Mouse (Mus musculus) lung, embryonic 16.5 days (tissue): ENCODE data around the gene Casp7. TPM values are rescaled to one million over a fixed set of nuclear protein-coding genes. Genes with fewer than 3 reads are reported as not detected.
A peak's percentile ranks its signal among the peaks of the same experiment; 100 is the strongest.

ENCODE experiments used
- ATAC-seq: fragments of 200-750 bp; cut with Nextera tagmentation; 2 replicates; pipeline ENCODE4 v1.8.0; 2017; ENCODE audit warnings: low read depth, mild to moderate bottlenecking, moderate library complexity
- H3K27ac ChIP-seq: fragments of 300-500 bp; sonication (generic); 2 replicates; pipeline ENCODE4 v1.5.1; 2014; ENCODE audit warnings: mild to moderate bottlenecking, control low read depth, low read length
- H3K27me3 ChIP-seq: fragments of 300-500 bp; sonication (generic); 2 replicates; pipeline ENCODE4 v1.6.1; 2014; ENCODE audit warnings: low read depth, low read length, mixed read lengths; ENCODE audit not compliant: control insufficient read depth, insufficient read depth
- H3K36me3 ChIP-seq: fragments of 300-500 bp; sonication (generic); 2 replicates; pipeline ENCODE4 v1.6.1; 2014; ENCODE audit warnings: low read length; ENCODE audit not compliant: control insufficient read depth, insufficient read depth
- H3K4me1 ChIP-seq: fragments of 300-500 bp; sonication (generic); replicated peaks from 2 replicates; pipeline ENCODE4 v1.6.1; 2014; ENCODE audit warnings: low read length, mixed read lengths; ENCODE audit not compliant: control insufficient read depth, insufficient read depth
- H3K4me2 ChIP-seq: fragments of 300-500 bp; sonication (generic); 2 replicates; pipeline ENCODE4 v1.6.1; 2014; ENCODE audit warnings: low read depth, low read length, control low read depth
- H3K4me3 ChIP-seq: fragments of 300-500 bp; sonication (generic); 2 replicates; pipeline ENCODE4 v1.5.1; 2014; ENCODE audit warnings: mild to moderate bottlenecking, low read length, control low read depth
- H3K9ac ChIP-seq: fragments of 300-500 bp; sonication (generic); 2 replicates; pipeline ENCODE4 v1.6.1; 2014; ENCODE audit warnings: low read length, control low read depth
- H3K9me3 ChIP-seq: fragments of 300-500 bp; sonication (generic); 2 replicates; pipeline ENCODE4 v1.6.1; 2016; ENCODE audit warnings: low read length; ENCODE audit not compliant: control insufficient read depth
- WGBS: fragments of 180-500 bp; shearing (Covaris S2); extraction: QIAGEN DNeasy Blood & Tissue Kit; methylation state at CpG from one replicate; pipeline ENCODE4 v1.1.7; 2014; 5-methylcytosine and 5-hydroxymethylcytosine counted together
- polyA plus RNA-seq: library from polyadenylated mRNA; unstranded; fragments of >200 nt; fragmentation: Nextera tagmentation; extraction: Ambion mirVana; gene quantifications from 2 replicates; pipeline ENCODE4 v1.2.1, GENCODE M21; 2015

The Casp7 gene
- polyA plus RNA-seq, 1 experiment from 2014 or later = 34.3 TPM

- 68% methylated on average over 6 of the region's 6 CpGs for WGBS
Observed at GRCm38 (mm10) chr19:56391307-56392046, 5.5 kb upstream of the Casp7 start.

GRCm38 (mm10) chr19:56393311-56393866 is 3.5 kb upstream of the Casp7 start:
- no peak overlapping the region for H3K9ac ChIP-seq
- no peaks in the 10 kb centered on the region for H3K36me3 ChIP-seq
- WGBS = 76% methylated on average over 9 of the region's 9 CpGs
- ATAC-seq = no peak
- H3K4me3 ChIP-seq = no peak overlapping the region
- peaks cover 14% of the 10 kb centered on the region for H3K4me1 ChIP-seq
- no peak overlapping the region for H3K4me2 ChIP-seq
- no peaks in the 10 kb centered on the region for H3K9me3 ChIP-seq
- no peak overlapping the region for H3K27ac ChIP-seq
- peaks cover 2% of the 10 kb centered on the region; the same call in 1 of the 2 replicates for H3K27me3 ChIP-seq

More at GRCm38 (mm10) chr19:56391307-56392046, 5.5 kb upstream of the Casp7 start:
- H3K4me3 ChIP-seq = no peak overlapping the region
- ATAC-seq = no peak
- H3K27ac ChIP-seq = no peak overlapping the region
- no peaks in the 10 kb centered on the region for H3K36me3 ChIP-seq
- H3K27me3 ChIP-seq = peaks cover 2% of the 10 kb centered on the region; the same call in 1 of the 2 replicates
- H3K4me2 ChIP-seq = no peak overlapping the region
- H3K9me3 ChIP-seq = no peaks in the 10 kb centered on the region
- no peak overlapping the region for H3K9ac ChIP-seq
- H3K4me1 ChIP-seq = peaks cover 4% of the 10 kb centered on the region

DNA sequence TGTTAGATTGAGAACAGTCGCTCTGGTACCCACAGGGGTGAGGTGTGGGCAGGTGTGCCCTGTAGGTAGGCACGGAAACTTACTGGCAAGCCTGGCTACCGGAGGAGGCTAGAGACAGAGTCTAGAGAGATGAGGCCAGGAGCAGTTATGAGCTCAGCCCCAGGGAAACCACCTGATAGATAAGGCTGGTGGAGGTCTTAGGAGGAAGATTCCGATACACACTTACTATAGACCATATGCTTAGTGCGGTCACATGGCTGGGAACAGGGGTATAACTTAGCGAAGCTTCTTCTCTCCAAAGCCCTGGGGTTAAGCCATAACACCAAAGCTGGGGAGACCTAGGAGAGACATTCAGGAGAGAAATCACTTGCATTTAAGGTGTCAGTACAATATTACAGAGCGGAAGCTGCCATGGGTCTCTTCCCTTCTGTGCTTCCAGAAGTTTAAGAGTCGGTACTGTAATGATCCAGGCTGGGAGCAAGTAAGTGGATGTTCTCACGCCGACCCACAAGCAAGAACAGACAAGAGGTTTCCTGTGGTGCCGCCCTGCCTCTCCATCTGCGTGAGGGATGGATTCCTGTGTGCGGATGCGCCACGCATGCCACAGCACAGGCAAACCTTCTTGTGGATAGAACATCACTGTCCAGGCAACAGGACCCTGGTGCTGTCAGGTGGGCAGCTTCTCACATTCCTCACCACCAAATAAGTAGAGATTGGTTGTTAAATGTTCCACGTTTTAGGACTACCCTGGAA is 1.6 kb upstream of the Casp7 start:
- WGBS = 82% methylated on average over 16 of the region's 16 CpGs
- Histone ChIP-seq H3K9ac (no peak overlapping the region), H3K4me2 (no peak overlapping the region), H3K4me3 (no peak overlapping the region), H3K36me3 (no peaks in the 10 kb centered on the region), H3K27me3 (peaks cover 2% of the 10 kb centered on the region; the same call in 1 of the 2 replicates), H3K27ac (no peak overlapping the region), H3K4me1 (peaks cover 18% of the 10 kb centered on the region), H3K9me3 (no peaks in the 10 kb centered on the region; the same call in 1 of the 2 replicates)
- no peak for ATAC-seq

DNA sequence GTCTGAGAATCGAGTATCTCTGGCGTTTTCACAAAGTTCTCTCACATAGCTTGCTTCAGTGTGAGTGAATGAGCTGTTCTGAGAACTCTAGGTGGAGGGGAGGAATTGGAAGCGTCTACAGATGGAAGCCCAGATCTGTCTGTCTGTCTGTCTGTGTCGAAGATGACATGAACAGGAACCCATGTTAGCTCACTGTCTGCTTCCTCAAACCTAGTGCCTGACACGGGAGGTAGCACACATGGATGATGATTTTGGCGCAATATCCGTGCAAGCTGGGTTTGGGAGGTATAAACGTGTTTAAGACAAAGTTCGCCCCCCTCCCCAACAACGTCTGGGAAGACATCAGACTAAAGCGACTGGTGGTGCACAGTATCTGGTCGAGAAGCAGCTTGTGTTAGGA is 702 bp upstream of the Casp7 start:
- Histone ChIP-seq H3K4me1 (peaks cover 18% of the 10 kb centered on the region), H3K4me2 (peak overlapping the region; percentile 93), H3K36me3 (no peaks in the 10 kb centered on the region), H3K9me3 (no peaks in the 10 kb centered on the region; the same call in 1 of the 2 replicates), H3K9ac (peak overlapping the region; percentile 90), H3K4me3 (peak overlapping the region; percentile 76), H3K27me3 (peaks cover 2% of the 10 kb centered on the region; the same call in 1 of the 2 replicates), H3K27ac (no peak overlapping the region)
- WGBS = 32% methylated on average over 12 of the region's 12 CpGs
- ATAC-seq = no peak

DNA sequence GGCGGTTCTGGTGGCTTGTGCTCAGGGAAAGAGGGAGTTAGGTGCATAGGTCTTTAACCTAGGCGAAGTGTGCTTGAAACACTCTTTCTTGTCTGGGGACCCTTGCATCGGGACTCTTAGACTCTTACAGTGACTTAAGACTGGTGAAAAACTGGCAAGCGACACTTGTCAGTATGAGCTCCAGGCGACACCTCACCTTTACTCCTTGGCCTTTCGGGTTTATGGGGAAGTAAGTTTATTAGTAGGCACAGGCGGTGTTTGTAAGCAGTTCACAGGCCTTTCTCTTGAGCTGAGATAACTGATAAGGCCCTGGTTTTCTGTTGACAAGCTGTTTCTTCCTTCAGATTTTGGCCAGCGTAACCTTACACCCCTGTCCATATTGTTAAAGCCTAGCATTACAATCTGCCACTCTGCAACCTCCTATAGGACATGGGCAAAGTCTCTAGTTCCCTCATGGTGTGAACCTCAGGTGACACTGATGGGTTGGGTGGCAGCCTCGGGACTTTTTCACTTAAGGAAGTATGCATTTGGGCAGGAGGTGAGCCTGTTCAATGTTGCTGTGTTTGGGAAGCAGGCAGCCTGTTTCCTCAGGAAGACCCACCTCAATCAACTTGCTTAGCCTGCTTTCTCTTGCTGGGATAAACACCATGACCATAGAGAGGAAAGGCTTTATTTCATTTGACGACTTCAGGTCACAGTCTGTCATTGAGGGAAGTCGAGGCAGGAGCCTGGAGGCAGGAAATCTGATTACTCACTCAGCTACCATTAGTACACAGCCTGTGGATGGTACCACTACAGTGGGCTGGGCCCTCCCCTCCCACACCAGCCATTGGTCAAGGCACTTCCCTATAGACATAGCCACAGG is 966 bp downstream of the Casp7 start:
- H3K9ac ChIP-seq = peak overlapping the region; percentile 90
- peaks cover 2% of the 10 kb centered on the region; the same call in 1 of the 2 replicates for H3K27me3 ChIP-seq
- no peak for ATAC-seq
- WGBS = 41% methylated on average over 11 of the region's 11 CpGs
- peak overlapping the region; percentile 76 for H3K4me3 ChIP-seq
- no peaks in the 10 kb centered on the region; the same call in 1 of the 2 replicates for H3K9me3 ChIP-seq
- H3K4me2 ChIP-seq = peak overlapping the region; percentile 93
- H3K27ac ChIP-seq = peak overlapping the region; percentile 95
- peaks cover 18% of the 10 kb centered on the region for H3K4me1 ChIP-seq
- no peaks in the 10 kb centered on the region for H3K36me3 ChIP-seq

- Histone ChIP-seq H3K27me3 (peaks cover 2% of the 10 kb centered on the region; the same call in 1 of the 2 replicates), H3K36me3 (no peaks in the 10 kb centered on the region), H3K27ac (no peak overlapping the region; the same call in 1 of the 2 replicates), H3K9ac (no peak overlapping the region), H3K4me2 (no peak overlapping the region), H3K4me1 (peaks cover 18% of the 10 kb centered on the region), H3K9me3 (no peaks in the 10 kb centered on the region; the same call in 1 of the 2 replicates), H3K4me3 (no peak overlapping the region)
- ATAC-seq = no peak
Observed at GRCm38 (mm10) chr19:56398528-56398795, 1.5 kb downstream of the Casp7 start.

DNA sequence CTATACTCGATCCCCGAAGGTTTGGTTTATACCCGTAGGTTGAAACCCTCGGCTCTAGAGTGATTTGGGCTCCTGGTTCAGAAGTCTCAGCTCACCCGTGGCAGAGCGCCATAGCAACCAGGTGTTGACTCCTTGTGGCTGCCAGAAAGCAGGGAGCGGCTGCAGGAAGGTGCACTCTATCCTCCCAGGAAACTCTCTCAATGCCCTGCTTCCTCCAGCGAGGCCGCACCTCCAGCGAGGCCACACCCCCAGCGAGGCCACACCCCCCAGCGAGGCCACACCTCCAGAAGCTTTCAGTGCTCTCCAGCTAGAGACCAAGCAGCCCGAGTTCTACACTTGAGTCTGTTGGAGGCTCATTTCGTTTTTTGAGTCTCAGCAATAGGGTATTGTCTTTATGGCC is 3.3 kb downstream of the Casp7 start:
- peaks cover 2% of the 10 kb centered on the region; the same call in 1 of the 2 replicates for H3K27me3 ChIP-seq
- H3K36me3 ChIP-seq = peaks cover 4% of the 10 kb centered on the region; the same call in 1 of the 2 replicates
- no peak overlapping the region for H3K4me2 ChIP-seq
- H3K9me3 ChIP-seq = no peaks in the 10 kb centered on the region; the same call in 1 of the 2 replicates
- peak; percentile 41; the same call in 1 of the 2 replicates for ATAC-seq
- no peak overlapping the region for H3K9ac ChIP-seq
- H3K4me3 ChIP-seq = no peak overlapping the region
- H3K27ac ChIP-seq = 0 out of 2 replicates have a peak overlapping the region, but pooled peaks have one; percentile 26
- peaks cover 18% of the 10 kb centered on the region for H3K4me1 ChIP-seq
- 34% methylated on average over 14 of the region's 14 CpGs for WGBS

GRCm38 (mm10) chr19:56401864-56402263 is 4.9 kb downstream of the Casp7 start:
- no peaks in the 10 kb centered on the region; the same call in 1 of the 2 replicates for H3K9me3 ChIP-seq
- H3K4me2 ChIP-seq = no peak overlapping the region
- H3K4me3 ChIP-seq = no peak overlapping the region
- H3K4me1 ChIP-seq = peaks cover 13% of the 10 kb centered on the region; the same call in 1 of the 2 replicates
- WGBS = 72% methylated on average over 6 of the region's 6 CpGs
- ATAC-seq = no peak
- H3K36me3 ChIP-seq = peaks cover 7% of the 10 kb centered on the region; the same call in 1 of the 2 replicates
- H3K9ac ChIP-seq = no peak overlapping the region
- no peaks in the 10 kb centered on the region for H3K27me3 ChIP-seq
- H3K27ac ChIP-seq = no peak overlapping the region
